Mouse (Mus musculus) lung, postnatal 10 days (tissue): ENCODE measurements around the gene Mcts2.
A peak's percentile ranks its signal among the peaks of the same experiment; 100 is the strongest.
"Not testable (repeated sequence)": the region's sequence is repeated elsewhere in the genome, so short reads cannot be mapped to it uniquely, and the experiment has no call there.

ENCODE experiments used
- DNase-seq: peaks from one replicate; pipeline ENCODE4 v3.0.0; 2021

Gene Mcts2

GRCm38 (mm10) chr2:152686806-152687267 is at the start of gene Mcts2:
Gene Mcts2 (plus strand): TSS chr2:152687035.
- peak; percentile 96 for DNase-seq

GRCm38 (mm10) chr2:152637381-152637780 is 49.5 kb upstream of the Mcts2 start:
- DNase-seq, result no peak

- DNase-seq, result peak; percentile 52
Measured at GRCm38 (mm10) chr2:152638865-152639264, 48.0 kb upstream of the Mcts2 start.

- DNase-seq, result peak; percentile 66
Measured at GRCm38 (mm10) chr2:152639406-152640113, 47.3 kb upstream of the Mcts2 start.

- peak; percentile 96 for DNase-seq
Measured at GRCm38 (mm10) chr2:152652901-152653620, 33.8 kb upstream of the Mcts2 start.

GRCm38 (mm10) chr2:152653874-152654715 is 32.7 kb upstream of the Mcts2 start:
- DNase-seq, result no peak

GRCm38 (mm10) chr2:152657398-152657797 is 29.4 kb upstream of the Mcts2 start:
- DNase-seq, result peak; percentile 70

- no peak for DNase-seq
Measured at GRCm38 (mm10) chr2:152661163-152661562, 25.7 kb upstream of the Mcts2 start.

GRCm38 (mm10) chr2:152666191-152666590 is 20.6 kb upstream of the Mcts2 start:
- not testable (repeated sequence) for DNase-seq

- peak; percentile 94 for DNase-seq
Measured at GRCm38 (mm10) chr2:152669256-152669638, 17.6 kb upstream of the Mcts2 start, which contains the start of gene H13. Gene H13 (plus strand): TSS chr2:152669461.

- peak; percentile 57 for DNase-seq
Measured at GRCm38 (mm10) chr2:152669639-152670484, 17.0 kb upstream of the Mcts2 start.

GRCm38 (mm10) chr2:152670983-152671641 is 15.7 kb upstream of the Mcts2 start:
- peak; percentile 40 for DNase-seq

GRCm38 (mm10) chr2:152671642-152671999 is 15.2 kb upstream of the Mcts2 start:
- peak; percentile 73 for DNase-seq

- no peak for DNase-seq
Measured at GRCm38 (mm10) chr2:152672166-152672565, 14.7 kb upstream of the Mcts2 start.

GRCm38 (mm10) chr2:152674148-152674547 is 12.7 kb upstream of the Mcts2 start:
- no peak for DNase-seq

- DNase-seq, result no peak
Measured at GRCm38 (mm10) chr2:152675252-152675791, 11.5 kb upstream of the Mcts2 start.

- DNase-seq, result peak; percentile 71
Measured at GRCm38 (mm10) chr2:152678302-152678701, 8.5 kb upstream of the Mcts2 start.

- no peak for DNase-seq
Measured at GRCm38 (mm10) chr2:152678925-152679324, 7.9 kb upstream of the Mcts2 start.

GRCm38 (mm10) chr2:152679701-152680355 is 7.0 kb upstream of the Mcts2 start:
- DNase-seq, result no peak

- no peak for DNase-seq
Measured at GRCm38 (mm10) chr2:152683086-152683485, 3.7 kb upstream of the Mcts2 start.

- no peak for DNase-seq
Measured at GRCm38 (mm10) chr2:152686399-152686798, 436 bp upstream of the Mcts2 start.
